Mouse (Mus musculus) thymus, adult 2 months (tissue): ENCODE data around the gene Rps6ka2. TPM values are rescaled to one million over a fixed set of nuclear protein-coding genes. Genes with fewer than 3 reads are reported as not detected.

Source experiments
- DNase-seq: peaks from one replicate; pipeline ENCODE4 v3.0.0; 2021
- H3K27ac ChIP-seq: fragments of 200-500 bp; 2 replicates; pipeline ENCODE4 v1.5.1; 2012; ENCODE audit warnings: low read length, control low read depth; ENCODE audit not compliant: control insufficient read depth, insufficient read depth
- H3K27me3 ChIP-seq: fragments of 200-500 bp; 2 replicates; pipeline ENCODE4 v1.6.1; 2012; ENCODE audit warnings: mild to moderate bottlenecking, low read length, moderate library complexity, mixed read lengths; ENCODE audit not compliant: control insufficient read depth, insufficient read depth
- H3K36me3 ChIP-seq: fragments of 200-500 bp; 2 replicates; pipeline ENCODE4 v1.6.1; 2012; ENCODE audit warnings: mild to moderate bottlenecking, low read length, moderate library complexity; ENCODE audit not compliant: control insufficient read depth, insufficient read depth
- H3K4me1 ChIP-seq: fragments of 200-500 bp; replicated peaks from 2 replicates; pipeline ENCODE4 v1.6.1; 2012; ENCODE audit warnings: low read length; ENCODE audit not compliant: control insufficient read depth, insufficient read depth
- H3K4me3 ChIP-seq: fragments of 200-500 bp; 2 replicates; pipeline ENCODE4 v1.5.1; 2012; ENCODE audit warnings: mild to moderate bottlenecking, low read length, control low read depth, moderate library complexity; ENCODE audit not compliant: control insufficient read depth, insufficient read depth
- CTCF ChIP-seq: fragments of 200-500 bp; IDR thresholded peaks from 2 replicates; pipeline ENCODE4 v1.5.1; 2012; ENCODE audit warnings: mild to moderate bottlenecking, control low read depth, low read length, moderate library complexity, borderline replicate concordance; ENCODE audit not compliant: control insufficient read depth, poor library complexity, insufficient read depth; ENCODE audit errors: extremely low read depth
- POLR2A ChIP-seq: fragments of 200-500 bp; IDR thresholded peaks from 2 replicates; pipeline ENCODE4 v1.6.1; 2012; ENCODE audit warnings: mild to moderate bottlenecking, low read length, control low read depth, moderate library complexity; ENCODE audit not compliant: control insufficient read depth, poor library complexity, insufficient read depth; ENCODE audit errors: extremely low read depth
- WGBS: fragments of 180-500 bp; shearing (Covaris S2); methylation state at CpG from one replicate; pipeline ENCODE4 v1.1.7; 2018; 5-methylcytosine and 5-hydroxymethylcytosine counted together
- polyA plus RNA-seq: library from polyadenylated mRNA; depleted of rRNA; stranded (reverse); fragments of >200 nt; gene quantifications from 2 replicates; pipeline ENCODE4 v1.2.3, GENCODE M21; 2012

The Rps6ka2 gene
- polyA plus RNA-seq, 1 experiment, result 8.8 TPM

- peaks cover 18% of the 10 kb centered on the region for H3K4me1 ChIP-seq
- H3K4me3 ChIP-seq, result no peak overlapping the region
- H3K27me3 ChIP-seq, result no peaks in the 10 kb centered on the region
- no peaks in the 10 kb centered on the region for H3K36me3 ChIP-seq
- WGBS, result 96% methylated on average over 11 of the region's 11 CpGs
- H3K27ac ChIP-seq, result no peak overlapping the region
- DNase-seq, result no peak
- TF ChIP-seq POLR2A, result no peak
- no peak for TF ChIP-seq CTCF
These were observed 20.4 kb upstream of the Rps6ka2 start for GRCm38 (mm10) chr17:7149328-7150195.

GRCm38 (mm10) chr17:7151446-7152100, 18.3 kb upstream of the Rps6ka2 start:
- Histone ChIP-seq H3K4me1 (peaks cover 7% of the 10 kb centered on the region; the same call in 1 of the 2 replicates), H3K36me3 (no peaks in the 10 kb centered on the region), H3K27ac (no peak overlapping the region), H3K27me3 (no peaks in the 10 kb centered on the region), H3K4me3 (no peak overlapping the region)
- TF ChIP-seq CTCF (no peak), POLR2A (no peak)
- WGBS, result 99% methylated on average over 6 of the region's 6 CpGs
- DNase-seq, result no peak

GRCm38 (mm10) chr17:7152662-7153061, 17.3 kb upstream of the Rps6ka2 start:
- H3K27me3 ChIP-seq, result no peaks in the 10 kb centered on the region
- TF ChIP-seq POLR2A, result no peak
- TF ChIP-seq CTCF, result no peak
- H3K4me3 ChIP-seq, result no peak overlapping the region
- no peak overlapping the region for H3K27ac ChIP-seq
- DNase-seq, result no peak
- 97% methylated on average over 7 of the region's 7 CpGs for WGBS
- 0 out of 2 replicates have a peak, but pooled peaks cover 7% of the 10 kb centered on the region for H3K4me1 ChIP-seq
- H3K36me3 ChIP-seq, result no peaks in the 10 kb centered on the region

GRCm38 (mm10) chr17:7163955-7164354, 6.0 kb upstream of the Rps6ka2 start:
- TF ChIP-seq POLR2A (no peak), CTCF (no peak)
- DNase-seq, result no peak
- H3K36me3 ChIP-seq, result no peaks in the 10 kb centered on the region
- H3K27ac ChIP-seq, result no peak overlapping the region
- WGBS, result 7% methylated on average over 3 of the region's 3 CpGs
- no peak overlapping the region for H3K4me3 ChIP-seq
- no peaks in the 10 kb centered on the region for H3K27me3 ChIP-seq
- H3K4me1 ChIP-seq, result peaks cover 3% of the 10 kb centered on the region; the same call in 1 of the 2 replicates

- H3K4me3 ChIP-seq, result no peak overlapping the region
- WGBS, result over 99% methylated on average over 7 of the region's 7 CpGs
- no peak overlapping the region for H3K27ac ChIP-seq
These were observed 4.4 kb upstream of the Rps6ka2 start for GRCm38 (mm10) chr17:7165524-7165923.

GRCm38 (mm10) chr17:7168961-7169626, 821 bp upstream of the Rps6ka2 start:
- no peaks in the 10 kb centered on the region for H3K36me3 ChIP-seq
- TF ChIP-seq CTCF (no peak), POLR2A (no peak)
- peak overlapping the region; percentile 42 for H3K4me3 ChIP-seq
- H3K4me1 ChIP-seq, result peaks cover 12% of the 10 kb centered on the region
- DNase-seq, result peak; percentile 56
- 16% methylated on average over 15 of the region's 15 CpGs for WGBS
- H3K27me3 ChIP-seq, result no peaks in the 10 kb centered on the region
- H3K27ac ChIP-seq, result peak overlapping the region; percentile 9; the same call in 1 of the 2 replicates

More at GRCm38 (mm10) chr17:7165524-7165923, 4.4 kb upstream of the Rps6ka2 start:
- Histone ChIP-seq H3K4me1 (peaks cover 9% of the 10 kb centered on the region), H3K27me3 (no peaks in the 10 kb centered on the region), H3K36me3 (no peaks in the 10 kb centered on the region)
- no peak for DNase-seq
- no peak for TF ChIP-seq POLR2A
- no peak for TF ChIP-seq CTCF
